Mouse (Mus musculus): ENCODE measurements around the gene Fgf18. TPM values are rescaled to one million over a fixed set of nuclear protein-coding genes. Genes with fewer than 3 reads are reported as not detected.

Fgf18 gene
- total RNA-seq, 4 experiments from 2014 or later = 0.62 to 3.5 (median 1.5) TPM

GRCm38 (mm10) chr11:33149453-33149852, 2.3 kb upstream of the Fgf18 start:
- no peak for DNase-seq

DNA sequence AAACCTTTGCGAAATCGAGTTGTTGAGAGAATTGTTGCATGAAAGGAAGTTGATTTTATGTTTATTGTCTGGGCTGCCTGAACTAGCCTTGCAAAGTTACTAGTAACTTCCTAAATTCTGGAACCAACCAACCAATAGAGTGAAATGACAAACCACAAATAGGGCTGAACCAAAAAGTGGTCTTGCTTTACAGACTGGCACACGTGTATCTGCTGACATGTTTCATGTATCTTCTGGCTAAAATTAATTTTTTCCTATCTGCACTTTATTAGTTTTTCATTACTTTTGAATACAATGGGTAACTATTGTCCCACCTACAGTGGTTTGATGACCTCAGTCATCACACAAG, 1.9 kb upstream of the Fgf18 start:
- DNase-seq = no peak

DNA sequence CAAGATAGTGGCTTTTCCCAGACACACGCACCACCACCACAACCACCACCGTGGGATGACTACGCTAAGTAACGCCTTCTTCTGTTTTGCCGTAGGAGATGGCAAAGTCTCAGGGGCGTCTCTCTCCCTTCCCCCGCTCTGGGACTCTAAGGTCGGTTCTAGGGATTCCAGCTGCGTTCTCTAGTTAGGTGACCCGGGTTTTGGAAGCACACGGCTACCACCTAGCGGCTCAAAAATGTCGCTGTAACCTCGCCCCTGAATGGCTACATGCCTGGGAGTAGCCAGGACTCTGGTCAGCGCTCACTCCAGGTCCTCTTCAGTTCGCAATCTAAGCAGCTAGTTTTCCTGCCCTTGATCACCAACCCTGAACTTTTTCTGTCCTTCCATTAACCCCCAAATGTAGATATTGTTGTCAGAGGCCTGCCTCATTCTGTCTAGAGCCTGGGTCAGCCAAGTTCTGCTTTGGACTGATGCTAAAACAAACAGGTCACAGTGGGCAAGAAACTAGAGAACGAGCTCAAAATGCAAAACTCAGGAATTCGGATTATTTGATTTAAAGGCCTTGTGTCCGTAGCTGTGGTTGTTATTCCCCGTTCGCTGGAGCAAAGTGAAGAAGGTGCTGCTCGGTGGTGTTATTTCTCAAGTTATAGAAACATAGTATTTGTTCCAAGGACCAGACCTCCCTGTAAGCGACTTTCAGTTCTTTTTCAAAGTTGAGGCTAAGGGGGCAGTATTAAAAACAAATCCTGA, 1.3 kb upstream of the Fgf18 start:
- DNase-seq = peak; percentile 83

DNA sequence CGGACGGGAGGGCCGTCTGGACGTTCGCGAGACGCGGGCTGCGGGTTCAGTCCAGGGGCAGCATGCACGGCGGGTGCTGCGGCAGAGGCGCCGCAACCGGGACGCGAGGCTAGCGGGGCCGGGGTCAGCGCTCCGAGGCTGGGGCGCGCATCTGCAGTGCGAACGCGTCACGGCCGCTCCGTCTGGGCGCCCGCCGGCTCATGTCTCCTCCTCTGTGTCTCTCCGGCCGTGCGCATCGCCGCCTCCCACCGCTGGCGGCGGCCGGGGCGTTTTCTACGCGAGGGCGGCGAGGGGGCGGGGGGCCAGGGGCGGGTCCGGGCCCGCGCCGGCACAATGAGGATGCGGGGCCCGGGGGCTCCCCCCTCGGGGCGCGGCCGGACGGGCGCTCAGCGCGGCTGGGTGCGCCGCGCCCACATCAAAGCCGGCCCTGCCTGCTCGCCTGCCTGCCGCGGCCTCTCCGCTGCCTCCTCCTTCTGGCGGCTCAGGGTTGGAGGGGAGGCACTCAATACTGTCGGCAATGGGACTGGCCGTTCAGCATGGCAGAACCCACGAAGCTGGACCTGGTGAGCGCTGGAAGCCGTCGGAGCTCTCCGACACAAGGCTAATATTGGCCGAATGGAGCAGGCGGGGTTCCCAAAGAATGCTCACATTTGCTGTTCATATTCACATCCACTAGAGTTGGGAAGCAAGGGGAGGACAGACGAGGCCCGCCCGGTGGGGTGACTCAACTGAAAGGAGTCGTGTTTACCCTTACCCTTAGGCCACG, 555 bp upstream of the Fgf18 start:
- DNase-seq = peak; percentile 27

GRCm38 (mm10) chr11:33146651-33147131, 509 bp downstream of the Fgf18 start:
- DNase-seq = no peak

- DNase-seq = peak; percentile 79
Measured at GRCm38 (mm10) chr11:33146143-33146497, 1.1 kb downstream of the Fgf18 start.

DNA sequence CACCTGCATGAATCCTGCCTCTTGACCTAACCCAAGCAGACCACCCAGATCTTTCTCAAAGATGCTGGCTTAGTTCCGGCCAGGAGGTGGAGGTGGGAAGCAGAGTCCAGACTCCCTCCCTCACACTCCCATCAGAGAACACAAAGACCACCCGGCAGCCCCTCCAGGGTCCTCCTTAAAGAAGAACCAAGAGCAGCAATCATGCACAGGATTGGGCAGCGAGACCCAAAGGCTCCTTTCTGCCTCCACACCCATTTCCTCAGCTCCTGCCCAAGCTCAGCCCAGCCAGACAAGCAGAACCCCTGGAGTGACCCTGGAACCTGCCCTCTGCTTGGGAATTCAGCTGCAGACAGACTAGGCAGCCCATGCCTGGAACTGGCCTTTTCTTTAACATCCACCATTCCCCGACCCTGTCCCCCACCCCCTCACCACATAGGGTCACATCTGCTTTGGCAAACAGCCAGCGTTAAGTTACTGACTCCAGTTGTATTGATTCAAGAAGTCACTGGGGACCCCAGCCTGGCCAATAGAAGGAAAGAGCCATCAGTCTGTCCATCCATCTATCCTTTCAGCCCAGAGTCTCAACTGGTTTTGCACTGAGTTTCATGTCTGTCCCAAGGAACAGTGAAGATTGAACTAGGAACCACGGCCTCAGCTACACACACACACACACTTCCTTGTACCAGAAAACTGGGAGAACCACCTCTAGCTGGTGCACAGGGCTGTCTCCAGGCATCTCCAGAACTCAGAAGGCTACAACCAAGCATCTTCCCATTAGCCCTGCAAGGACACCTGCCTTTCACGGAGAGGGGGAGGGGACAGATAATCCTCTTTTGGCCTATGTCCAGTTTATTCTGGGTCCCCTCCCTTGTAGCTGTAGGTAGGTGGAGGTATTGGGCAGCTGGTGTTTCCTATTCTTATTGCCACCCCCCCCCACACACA, 1.7 kb downstream of the Fgf18 start:
- DNase-seq = no peak

DNA sequence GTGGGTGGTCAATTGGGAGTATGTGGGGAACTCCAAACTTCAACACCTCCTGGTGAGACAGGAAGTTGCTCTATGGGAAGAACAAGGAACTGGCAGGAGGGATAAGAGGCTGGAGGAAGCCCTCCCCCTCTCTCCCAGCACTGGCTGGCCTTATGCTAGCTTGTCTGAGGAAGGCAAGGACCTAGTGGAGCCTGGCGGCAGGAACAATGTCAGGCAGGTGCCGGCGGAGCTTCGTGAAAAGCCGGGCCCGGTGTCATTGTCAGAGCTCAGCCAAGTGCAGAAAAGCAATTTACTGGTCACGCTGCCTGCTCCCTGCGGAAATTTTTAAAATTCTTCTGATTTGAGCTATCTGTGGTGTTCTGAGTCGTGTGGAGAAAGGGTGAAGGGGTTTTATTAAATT, 3.3 kb downstream of the Fgf18 start:
- no peak for DNase-seq

DNA sequence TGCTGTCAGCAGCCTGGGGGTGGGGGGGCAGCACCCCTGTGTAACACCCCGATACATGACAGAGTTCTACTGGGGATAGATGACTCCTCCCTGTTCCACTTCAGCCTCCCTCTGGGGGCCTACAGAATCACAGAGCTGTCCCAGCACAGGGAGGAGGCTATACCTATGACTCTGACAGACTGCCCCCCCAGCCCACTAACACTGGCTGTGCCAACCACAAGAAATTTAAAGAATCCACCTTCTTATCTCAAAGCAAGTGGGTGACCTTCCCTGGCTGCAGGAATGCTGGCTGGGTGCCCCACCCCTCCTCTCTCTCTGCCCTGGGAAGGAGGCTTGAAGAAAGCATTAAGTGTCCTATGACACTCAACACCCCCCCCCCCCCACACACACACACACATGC, 4.4 kb downstream of the Fgf18 start:
- DNase-seq = peak; percentile 20

DNA sequence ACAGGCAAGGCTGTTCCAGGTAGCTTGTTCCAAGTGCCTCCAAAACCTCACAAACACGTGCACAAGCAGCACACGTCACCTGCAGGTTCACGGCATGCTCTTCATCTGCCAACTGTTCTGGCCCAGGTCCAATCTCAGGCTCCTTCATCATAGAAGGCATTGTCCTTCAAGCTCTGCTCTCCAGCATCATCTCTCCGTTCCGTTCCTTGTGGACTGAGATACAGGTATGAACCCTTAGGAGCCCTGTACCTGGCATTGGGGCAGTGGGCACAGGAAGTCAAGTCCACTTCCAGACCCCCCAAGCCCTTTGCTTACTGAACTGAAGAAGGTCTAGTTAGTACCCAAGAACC, 7.1 kb downstream of the Fgf18 start:
- DNase-seq = no peak

GRCm38 (mm10) chr11:33139458-33140110, 7.6 kb downstream of the Fgf18 start:
- no peak for DNase-seq

- no peak for DNase-seq
Measured at GRCm38 (mm10) chr11:33138686-33139085, 8.5 kb downstream of the Fgf18 start.

DNA sequence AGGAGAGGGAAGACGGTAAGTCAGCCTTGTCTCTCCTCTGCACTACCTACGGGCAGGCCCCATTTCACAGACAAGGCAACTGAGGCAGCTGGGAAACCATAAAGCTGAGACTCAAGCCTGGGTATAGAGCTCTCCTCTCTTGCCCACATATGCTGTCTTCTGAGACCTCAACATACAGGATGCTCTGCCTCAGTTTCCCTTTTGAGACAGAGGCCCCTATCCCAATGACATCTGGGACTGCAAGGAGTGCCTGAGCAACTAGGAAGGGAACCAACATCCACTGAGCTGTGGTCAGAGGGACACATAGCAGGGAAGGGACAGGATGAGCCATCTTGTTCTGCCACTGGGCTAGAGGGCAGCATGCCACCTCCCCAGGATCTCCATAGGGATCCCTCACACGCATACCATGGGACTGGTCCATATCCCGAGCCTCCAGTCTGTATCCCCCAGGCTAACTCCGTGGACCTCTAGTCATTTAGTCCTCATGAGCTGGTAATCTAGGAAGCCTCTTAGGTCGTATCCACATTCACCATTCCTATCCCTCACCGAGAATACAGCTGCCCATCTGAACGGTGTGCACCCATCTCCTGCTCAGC, 12.7 kb downstream of the Fgf18 start:
- DNase-seq = no peak

GRCm38 (mm10) chr11:33132619-33133338, 14.4 kb downstream of the Fgf18 start:
- no peak for DNase-seq

DNA sequence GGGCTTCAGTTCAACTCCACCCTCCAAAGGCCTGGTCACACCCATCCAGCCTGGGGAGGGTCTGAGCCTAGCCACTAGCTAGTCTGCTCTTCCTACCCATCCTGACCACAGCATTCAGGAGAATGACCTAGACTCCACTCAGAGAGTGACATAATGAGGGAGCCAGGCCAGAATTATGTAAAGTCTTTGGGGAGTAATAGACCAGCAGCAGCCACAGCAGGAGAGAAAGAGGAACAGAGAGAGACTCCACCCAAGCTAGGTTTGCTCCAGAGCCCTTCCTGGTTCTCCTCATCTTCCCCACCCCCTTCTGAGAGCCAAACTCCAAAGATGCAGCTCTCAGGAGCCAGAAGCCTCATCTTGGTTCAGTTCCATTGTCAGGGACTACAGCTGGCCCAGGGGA, 20.1 kb downstream of the Fgf18 start:
- no peak for DNase-seq

- peak; percentile 38 for DNase-seq
Measured at GRCm38 (mm10) chr11:33122575-33123268, 24.5 kb downstream of the Fgf18 start.

GRCm38 (mm10) chr11:33119556-33119955, 27.6 kb downstream of the Fgf18 start:
- DNase-seq = no peak

- no peak for DNase-seq
Measured at GRCm38 (mm10) chr11:33119116-33119515, 28.1 kb downstream of the Fgf18 start.

GRCm38 (mm10) chr11:33118480-33118879, 28.7 kb downstream of the Fgf18 start:
- DNase-seq = no peak

DNA sequence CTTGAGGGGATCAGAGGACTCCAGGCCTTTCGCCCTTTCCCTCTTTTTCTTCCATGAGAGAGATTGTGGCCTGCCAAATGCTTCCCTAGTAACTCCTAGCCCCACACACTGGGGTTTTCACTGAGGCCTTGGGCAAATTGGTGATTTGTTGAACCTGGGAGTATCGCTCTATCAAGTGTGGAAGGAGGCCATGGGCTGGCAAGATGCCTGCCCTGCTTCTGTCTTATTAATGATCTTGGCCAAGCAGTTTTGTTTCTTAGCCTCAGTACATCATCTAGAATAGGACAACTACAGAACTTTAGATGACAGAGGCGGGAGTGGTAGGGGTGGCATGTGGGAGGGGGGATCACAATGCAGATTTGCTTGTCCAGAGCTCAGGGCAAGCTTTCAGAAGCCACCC, 31.4 kb downstream of the Fgf18 start:
- no peak for DNase-seq

GRCm38 (mm10) chr11:33112407-33112806, 34.8 kb downstream of the Fgf18 start:
- DNase-seq = no peak

Data from adrenal gland, adult 8-10 months (tissue).